Mouse (Mus musculus): ENCODE results near the gene Cd70.

Gene Cd70

DNA sequence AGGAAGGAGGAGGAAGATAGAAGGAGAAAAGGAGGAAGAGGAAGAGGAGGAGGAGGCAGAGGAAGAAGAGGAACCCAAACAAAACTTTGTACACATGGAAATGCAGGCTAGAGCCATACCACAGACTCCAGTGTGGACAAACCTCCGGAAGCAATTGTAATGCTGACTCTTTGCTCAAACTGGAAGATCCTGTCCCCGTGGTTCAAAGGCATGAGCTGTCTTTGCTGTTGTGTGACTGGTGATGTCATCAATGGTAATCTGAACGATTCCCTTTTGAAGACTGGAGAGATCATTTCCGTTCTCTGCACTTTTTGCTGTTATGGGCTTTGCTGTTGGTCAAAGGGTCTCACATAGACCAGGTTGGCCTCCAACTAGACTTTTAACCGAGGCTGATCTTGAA, 51.3 kb downstream of the Cd70 start:
- DNase-seq (ENCODE audit: low spot score in 2 of 2): no peak

- peak; percentile 58 to 83 for DNase-seq (ENCODE audit: low spot score in 2 of 2)
Observed at GRCm38 (mm10) chr17:57096623-57096920, 53.0 kb downstream of the Cd70 start.
